Mouse (Mus musculus) liver, embryonic 15.5 days (tissue): ENCODE results near the gene 1700001P01Rik. TPM values are rescaled to one million over a fixed set of nuclear protein-coding genes. Genes with fewer than 3 reads are reported as not detected.

Experiments
- ATAC-seq: fragments of 200-750 bp; cut with Nextera tagmentation; 2 replicates; pipeline ENCODE4 v1.8.0; 2017; ENCODE audit warnings: moderate number of reproducible peaks, mild to moderate bottlenecking, moderate library complexity; ENCODE audit not compliant: insufficient read depth
- H3K27ac ChIP-seq: fragments of 300-500 bp; sonication (generic); replicated peaks from 2 replicates; pipeline ENCODE4 v1.5.1; 2015; ENCODE audit warnings: mild to moderate bottlenecking, inconsistent platforms
- H3K27me3 ChIP-seq: fragments of 300-500 bp; sonication (generic); 2 replicates; pipeline ENCODE4 v1.6.1; 2015; ENCODE audit warnings: mild to moderate bottlenecking, inconsistent platforms
- H3K36me3 ChIP-seq: fragments of 300-500 bp; sonication (generic); replicated peaks from 2 replicates; pipeline ENCODE4 v1.6.1; 2015; ENCODE audit warnings: moderate library complexity, mild to moderate bottlenecking, inconsistent platforms
- H3K4me1 ChIP-seq: fragments of 300-500 bp; sonication (generic); replicated peaks from 2 replicates; pipeline ENCODE4 v1.6.1; 2015; ENCODE audit warnings: inconsistent platforms
- H3K4me2 ChIP-seq: fragments of 300-500 bp; sonication (generic); 2 replicates; pipeline ENCODE4 v1.6.1; 2015; ENCODE audit warnings: moderate library complexity, mild to moderate bottlenecking, inconsistent platforms
- H3K4me3 ChIP-seq: fragments of 300-500 bp; sonication (generic); replicated peaks from 2 replicates; pipeline ENCODE4 v1.5.1; 2015; ENCODE audit warnings: mild to moderate bottlenecking, inconsistent platforms
- H3K9ac ChIP-seq: fragments of 300-500 bp; sonication (generic); 2 replicates; pipeline ENCODE4 v1.6.1; 2015; ENCODE audit warnings: moderate library complexity, mild to moderate bottlenecking, inconsistent platforms
- H3K9me3 ChIP-seq: fragments of 300-500 bp; sonication (generic); replicated peaks from 2 replicates; pipeline ENCODE4 v1.6.1; 2016; ENCODE audit warnings: inconsistent platforms
- WGBS: fragments of 180-500 bp; shearing (Covaris S2); methylation state at CpG from one replicate; pipeline ENCODE4 v1.1.7; 2015; ENCODE audit warnings: mixed read lengths; ENCODE audit not compliant: insufficient replicate concordance; 5-methylcytosine and 5-hydroxymethylcytosine counted together
- polyA plus RNA-seq: library from polyadenylated mRNA; unstranded; fragments of >200 nt; fragmentation: Nextera tagmentation; extraction: Ambion mirVana; gene quantifications from 2 replicates; pipeline ENCODE4 v1.2.1, GENCODE M21; 2015

The 1700001P01Rik gene
- polyA plus RNA-seq, 1 experiment from 2014 or later = not detected

DNA sequence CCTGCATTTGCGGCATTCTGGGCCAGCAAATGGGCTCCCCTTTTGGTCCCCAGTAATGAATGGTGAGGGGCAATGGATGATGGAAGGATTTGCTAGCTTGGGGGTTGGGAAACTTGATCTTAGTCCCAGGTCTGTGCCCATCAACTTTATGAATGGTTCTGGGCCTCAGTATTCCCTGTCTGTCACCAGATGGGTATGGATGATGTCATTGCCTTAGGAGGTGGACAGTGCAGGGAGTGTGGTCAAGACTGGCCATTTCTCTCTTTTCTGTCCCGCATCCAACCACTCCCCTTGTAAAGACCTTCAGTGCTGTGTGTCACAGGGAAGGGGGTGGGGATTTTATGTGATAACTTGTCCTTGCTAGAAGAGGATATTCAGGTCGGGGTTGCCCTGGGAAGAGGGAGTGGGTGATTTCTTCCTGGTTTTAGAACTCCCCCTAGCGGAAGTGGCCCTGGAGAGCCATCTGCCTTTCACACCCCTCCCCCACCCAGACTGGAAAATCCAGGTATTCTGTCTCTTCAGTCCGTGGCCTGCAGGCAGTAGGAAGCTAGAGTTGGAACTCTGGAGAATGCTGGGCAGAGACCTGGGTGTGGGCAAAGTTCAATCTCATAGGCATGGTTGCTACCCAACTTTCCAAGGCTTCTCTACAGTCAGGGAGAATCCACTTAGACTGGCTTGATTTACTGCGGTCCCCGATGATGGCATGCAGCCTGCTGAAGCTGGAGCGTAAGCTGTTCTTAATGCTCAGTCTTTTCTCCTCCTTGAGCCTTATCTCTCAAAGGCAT is 25.9 kb upstream of the 1700001P01Rik start:
- Histone ChIP-seq H3K27me3 (peaks cover 28% of the 10 kb centered on the region), H3K36me3 (0 out of 2 replicates have a peak, but pooled peaks cover under 1% of the 10 kb centered on the region), H3K4me3 (peak overlapping the region; percentile 71), H3K9ac (no peak overlapping the region), H3K4me2 (peak overlapping the region; percentile 92), H3K9me3 (no peaks in the 10 kb centered on the region), H3K27ac (peak overlapping the region; percentile 89), H3K4me1 (peaks cover 88% of the 10 kb centered on the region)
- ATAC-seq = no peak
- 39% methylated on average over 8 of the region's 8 CpGs for WGBS

DNA sequence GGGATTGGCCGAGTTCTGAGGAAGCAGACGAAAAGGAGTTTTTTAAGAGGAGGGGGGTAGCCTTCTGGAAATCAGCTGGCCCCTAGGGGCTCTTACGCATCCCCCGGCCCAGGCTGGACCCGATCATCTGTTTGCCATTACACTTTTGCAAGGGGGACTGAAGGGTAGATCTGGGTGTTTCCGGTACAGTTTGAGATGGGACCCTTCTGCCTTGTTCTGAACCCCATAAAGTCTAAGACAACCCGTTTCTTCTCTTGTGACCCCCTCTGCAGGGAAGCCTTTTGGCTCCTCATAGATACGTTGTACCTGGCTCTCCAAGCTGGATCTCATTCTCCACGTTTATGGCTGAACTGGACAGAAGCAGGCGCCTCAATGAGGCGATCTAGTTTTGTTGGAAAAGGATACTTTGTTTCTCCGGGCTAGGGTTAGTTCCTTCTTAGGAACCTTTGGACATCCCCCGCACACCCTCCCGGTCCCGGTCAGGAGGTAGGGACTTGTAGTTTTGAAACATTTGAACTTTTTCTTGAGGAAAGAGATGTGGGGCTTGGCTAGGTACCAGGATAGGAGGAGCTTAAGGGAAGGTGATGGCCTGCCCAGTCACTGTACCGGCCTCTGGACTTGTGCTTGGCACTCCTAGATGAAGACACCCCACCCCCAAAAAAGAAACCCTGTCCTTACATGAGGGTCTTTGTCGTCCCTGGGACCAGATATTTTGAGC is 25.1 kb upstream of the 1700001P01Rik start:
- WGBS = 9% methylated on average over 17 of the region's 17 CpGs
- H3K4me2 ChIP-seq = peak overlapping the region; percentile 92
- peak overlapping the region; percentile 65 for H3K9ac ChIP-seq
- peaks cover 28% of the 10 kb centered on the region for H3K27me3 ChIP-seq
- H3K4me1 ChIP-seq = peaks cover 81% of the 10 kb centered on the region
- no peaks in the 10 kb centered on the region for H3K9me3 ChIP-seq
- H3K27ac ChIP-seq = peak overlapping the region; percentile 89
- ATAC-seq = no peak
- peak overlapping the region; percentile 71 for H3K4me3 ChIP-seq
- H3K36me3 ChIP-seq = no peaks in the 10 kb centered on the region

DNA sequence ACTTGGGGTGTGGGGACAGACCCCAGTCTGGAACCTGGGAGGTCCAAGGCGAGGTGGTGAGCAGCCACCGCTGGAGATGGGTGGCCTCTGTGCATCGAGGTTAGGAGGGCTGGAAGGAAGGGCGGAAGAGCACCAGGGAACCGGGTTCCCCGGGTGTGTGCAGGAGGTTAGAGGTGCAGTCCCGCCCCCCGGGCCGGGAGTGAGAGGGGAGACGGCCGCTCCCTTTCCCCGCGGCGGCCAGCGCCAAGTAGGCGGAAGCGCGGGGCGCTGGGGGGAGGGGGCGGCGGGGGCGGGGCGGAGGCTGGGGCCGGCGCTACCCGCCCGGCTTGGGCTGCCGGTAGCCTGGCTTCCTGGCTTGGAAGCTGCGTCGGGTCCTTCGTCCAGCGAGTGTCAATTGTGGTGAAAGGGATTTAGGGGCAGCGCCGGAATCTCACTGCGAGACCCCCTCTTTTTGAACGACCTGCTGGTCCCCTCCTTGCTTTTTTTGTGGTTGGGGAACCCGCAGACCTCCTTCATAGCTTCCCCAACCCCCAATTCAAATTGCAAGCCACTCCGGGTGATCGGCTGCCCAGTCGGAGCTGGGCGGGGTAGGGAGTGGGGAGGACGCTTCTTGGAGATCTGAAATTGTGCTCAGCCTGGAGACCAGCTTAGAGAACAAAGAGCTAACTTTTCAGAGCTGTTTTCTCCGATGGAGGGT is 24.4 kb upstream of the 1700001P01Rik start:
- H3K36me3 ChIP-seq = no peaks in the 10 kb centered on the region
- H3K9me3 ChIP-seq = no peaks in the 10 kb centered on the region
- peaks cover 74% of the 10 kb centered on the region for H3K4me1 ChIP-seq
- peak; percentile 54 for ATAC-seq
- peak overlapping the region; percentile 89 for H3K27ac ChIP-seq
- peak overlapping the region; percentile 71 for H3K4me3 ChIP-seq
- WGBS = under 1% methylated on average over 42 of the region's 43 CpGs
- peaks cover 28% of the 10 kb centered on the region for H3K27me3 ChIP-seq
- H3K4me2 ChIP-seq = peak overlapping the region; percentile 92
- peak overlapping the region; percentile 65 for H3K9ac ChIP-seq

DNA sequence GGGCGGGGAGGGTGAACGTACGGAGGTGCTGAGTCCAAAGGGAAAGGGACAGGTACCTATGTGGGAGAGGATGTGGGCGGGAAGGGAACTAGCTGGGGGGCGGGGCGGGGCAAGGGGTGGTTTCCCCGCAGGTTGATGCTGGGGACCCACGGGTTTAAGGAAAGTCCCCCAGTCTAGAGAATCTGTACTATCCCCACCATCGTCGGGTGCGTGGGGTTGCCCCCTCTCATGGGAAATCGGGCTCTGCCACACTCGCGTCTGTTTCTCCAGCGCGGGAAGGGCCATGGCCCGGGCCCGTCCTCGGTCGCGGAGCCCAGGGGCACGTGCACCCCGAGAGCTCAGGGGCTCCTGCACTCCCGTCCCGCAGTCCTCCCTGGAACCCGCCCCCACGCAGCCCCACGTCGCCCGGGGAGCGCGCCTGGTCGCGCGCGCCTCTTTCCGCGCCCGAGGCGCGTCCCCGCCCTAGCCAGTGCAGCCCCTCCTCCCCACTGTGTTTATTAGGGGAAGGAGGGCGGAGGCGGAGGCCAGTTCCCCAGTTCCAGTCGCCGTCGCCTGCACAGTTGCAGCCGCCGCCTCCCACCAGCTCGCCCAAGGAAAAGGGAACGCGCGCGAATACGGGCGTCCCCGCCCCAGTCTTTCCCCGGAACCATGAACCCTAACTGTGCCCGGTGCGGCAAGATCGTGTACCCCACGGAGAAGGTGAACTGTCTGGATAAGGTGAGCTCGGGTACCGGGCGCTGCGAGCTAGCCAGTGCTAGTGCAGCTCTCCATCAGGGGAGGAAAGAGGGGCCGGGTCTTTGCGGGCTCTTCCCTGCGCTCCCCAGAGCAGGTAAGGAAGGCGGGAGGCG is 23.7 kb upstream of the 1700001P01Rik start:
- ATAC-seq = peak; percentile 73

DNA sequence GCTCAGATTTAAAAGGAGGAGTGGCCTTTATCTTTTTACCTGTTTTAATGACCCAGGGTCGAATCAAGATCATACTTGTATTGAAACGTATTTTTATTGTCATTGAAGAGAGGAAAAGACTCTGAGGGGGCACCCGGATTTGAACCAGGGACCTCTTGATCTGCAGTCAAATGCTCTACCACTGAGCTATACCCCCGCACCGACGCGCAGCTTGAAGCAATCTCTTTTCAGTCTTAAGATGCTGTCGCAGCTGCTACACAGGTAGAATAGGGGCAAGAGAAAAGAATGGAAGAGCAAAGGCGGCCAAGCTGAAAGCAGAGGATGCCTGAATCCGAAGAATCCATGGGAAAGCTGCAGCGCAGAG is 23.0 kb upstream of the 1700001P01Rik start, which contains the start of gene Lasp1:
Lasp1 (plus strand) TSS at position 219 of the 364 bp plus-strand sequence.
- ATAC-seq = peak; percentile 25
- H3K4me2 ChIP-seq = peak within 1 kb of the TSS; percentile 92
- peak within 1 kb of the TSS; percentile 71 for H3K4me3 ChIP-seq
- no peaks in the 10 kb centered on the region for H3K36me3 ChIP-seq
- H3K27me3 ChIP-seq = peaks cover 28% of the 10 kb centered on the region
- peaks cover 60% of the 10 kb centered on the region for H3K4me1 ChIP-seq
- peak within 1 kb of the TSS; percentile 89 for H3K27ac ChIP-seq
- peak within 1 kb of the TSS; percentile 65 for H3K9ac ChIP-seq
- no peaks in the 10 kb centered on the region for H3K9me3 ChIP-seq
- under 1% methylated on average over 11 of the region's 11 CpGs for WGBS

More for the DNA sequence above, 23.7 kb upstream of the 1700001P01Rik start:
- no peaks in the 10 kb centered on the region for H3K9me3 ChIP-seq
- H3K4me1 ChIP-seq = peaks cover 66% of the 10 kb centered on the region
- H3K36me3 ChIP-seq = no peaks in the 10 kb centered on the region
- under 1% methylated on average over 71 of the region's 71 CpGs for WGBS
- H3K27ac ChIP-seq = peak overlapping the region; percentile 89
- H3K4me3 ChIP-seq = peak overlapping the region; percentile 71
- peak overlapping the region; percentile 92 for H3K4me2 ChIP-seq
- peak overlapping the region; percentile 65 for H3K9ac ChIP-seq
- peaks cover 28% of the 10 kb centered on the region for H3K27me3 ChIP-seq

DNA sequence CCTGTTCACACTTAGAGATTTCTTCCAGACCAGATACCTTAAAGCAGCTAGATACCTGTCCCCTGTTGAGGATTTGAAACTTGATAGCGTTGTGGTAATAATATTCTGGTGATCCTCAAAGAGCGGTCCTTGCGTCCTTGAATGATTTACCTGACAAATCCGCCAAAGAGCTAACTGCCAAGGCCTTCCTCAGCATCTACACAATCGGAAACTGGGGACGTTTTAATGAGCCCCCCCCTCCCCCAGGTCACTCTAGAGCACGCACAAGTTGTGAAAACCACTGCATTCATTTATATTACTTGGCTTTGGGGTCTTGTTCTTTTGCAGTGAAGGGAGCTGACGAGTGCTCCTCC is 22.3 kb upstream of the 1700001P01Rik start:
- Histone ChIP-seq H3K27me3 (peaks cover 28% of the 10 kb centered on the region), H3K4me3 (peak overlapping the region; percentile 71; the same call in 1 of the 2 replicates), H3K4me2 (peak overlapping the region; percentile 92), H3K36me3 (no peaks in the 10 kb centered on the region), H3K9me3 (no peaks in the 10 kb centered on the region), H3K4me1 (peaks cover 53% of the 10 kb centered on the region), H3K27ac (no peak overlapping the region), H3K9ac (no peak overlapping the region)
- 46% methylated on average over 8 of the region's 8 CpGs for WGBS
- no peak for ATAC-seq

DNA sequence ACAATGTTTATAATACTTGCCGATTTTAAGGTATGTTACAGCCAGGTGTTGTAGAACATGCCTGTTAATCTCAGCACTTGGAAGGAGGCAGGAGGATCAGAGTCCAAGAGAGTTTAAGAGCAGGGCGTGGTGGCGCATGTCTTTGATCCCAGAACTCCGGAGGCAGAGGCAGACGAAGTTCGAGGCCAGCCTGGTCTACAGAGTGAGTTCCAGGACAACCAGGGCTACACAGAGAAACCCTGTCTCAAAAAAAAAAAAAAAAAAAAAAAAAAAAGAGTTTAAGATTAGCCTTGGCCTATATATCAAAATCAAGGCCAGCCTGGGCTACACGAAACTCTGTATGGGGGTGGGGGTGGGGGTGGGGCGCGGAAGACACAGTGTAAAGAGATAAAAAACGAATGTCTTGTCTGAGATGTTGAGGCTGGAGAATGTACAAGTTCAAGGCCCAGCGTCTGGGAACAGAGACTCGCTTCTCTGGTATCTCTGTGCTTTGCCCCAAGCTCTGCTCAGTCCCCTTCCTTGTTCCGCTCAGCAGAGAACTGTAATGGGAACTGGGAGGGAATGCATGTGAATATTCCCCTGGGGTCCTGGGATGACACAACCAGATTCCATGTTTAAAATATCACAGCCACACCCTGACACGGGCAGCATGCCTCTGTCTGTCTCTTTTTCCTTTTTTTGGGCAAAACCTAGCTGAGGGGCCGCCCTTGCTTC is 21.8 kb upstream of the 1700001P01Rik start:
- peaks cover 48% of the 10 kb centered on the region for H3K4me1 ChIP-seq
- H3K4me2 ChIP-seq = peak overlapping the region; percentile 92; the same call in 1 of the 2 replicates
- no peak overlapping the region for H3K9ac ChIP-seq
- 51% methylated on average over 15 of the region's 15 CpGs for WGBS
- no peak for ATAC-seq
- no peak overlapping the region for H3K27ac ChIP-seq
- H3K27me3 ChIP-seq = peaks cover 28% of the 10 kb centered on the region
- no peaks in the 10 kb centered on the region for H3K36me3 ChIP-seq
- no peaks in the 10 kb centered on the region for H3K9me3 ChIP-seq
- H3K4me3 ChIP-seq = no peak overlapping the region

DNA sequence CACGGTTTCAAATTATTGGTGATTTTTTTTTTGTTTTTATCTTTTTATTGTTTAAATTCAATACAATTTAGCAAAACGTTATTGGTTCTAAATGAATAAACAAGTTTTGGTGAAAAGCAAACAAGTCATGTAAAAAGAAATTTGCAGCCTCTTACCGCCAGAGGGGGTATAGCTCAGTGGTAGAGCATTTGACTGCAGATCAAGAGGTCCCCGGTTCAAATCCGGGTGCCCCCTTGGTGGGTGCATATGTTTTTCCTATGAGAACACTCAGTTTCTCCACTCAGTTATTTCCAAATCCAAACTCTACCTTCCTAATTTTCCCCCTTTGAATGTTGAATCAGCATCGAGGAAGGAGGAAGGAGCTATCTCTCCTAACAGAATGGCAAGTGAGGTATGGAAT is 21.2 kb upstream of the 1700001P01Rik start:
- H3K9ac ChIP-seq = no peak overlapping the region
- no peaks in the 10 kb centered on the region for H3K9me3 ChIP-seq
- WGBS = 3% methylated on average over 6 of the region's 6 CpGs
- peaks cover 28% of the 10 kb centered on the region for H3K27me3 ChIP-seq
- H3K36me3 ChIP-seq = no peaks in the 10 kb centered on the region
- no peak overlapping the region for H3K4me3 ChIP-seq
- H3K4me2 ChIP-seq = no peak overlapping the region
- H3K27ac ChIP-seq = no peak overlapping the region
- ATAC-seq = no peak
- peaks cover 41% of the 10 kb centered on the region for H3K4me1 ChIP-seq

DNA sequence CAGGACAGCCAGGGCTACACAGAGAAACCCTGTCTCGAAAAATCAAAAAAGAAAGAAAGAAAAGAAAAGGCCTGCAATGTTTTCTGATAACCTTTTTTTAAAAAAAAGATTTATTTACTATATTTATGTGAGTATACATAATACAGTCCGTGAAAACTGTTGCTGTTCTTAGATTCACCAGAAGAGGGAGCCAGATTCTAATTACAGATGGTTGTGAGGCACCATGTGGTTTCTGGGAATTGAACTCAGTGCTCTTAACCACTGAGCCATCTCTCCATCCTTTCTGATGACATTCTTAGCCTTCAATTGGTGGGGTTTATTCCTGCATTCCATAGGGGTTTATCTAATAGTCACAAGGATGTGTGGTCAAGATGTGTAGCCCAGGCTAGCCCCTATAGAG is 17.4 kb upstream of the 1700001P01Rik start:
- WGBS = 7% methylated on average over 2 of the region's 2 CpGs
- ATAC-seq = no peak
- Histone ChIP-seq H3K9ac (no peak overlapping the region), H3K4me3 (no peak overlapping the region), H3K27ac (no peak overlapping the region), H3K9me3 (no peaks in the 10 kb centered on the region), H3K4me2 (no peak overlapping the region), H3K4me1 (peaks cover 6% of the 10 kb centered on the region), H3K27me3 (peaks cover 4% of the 10 kb centered on the region; the same call in 1 of the 2 replicates), H3K36me3 (no peaks in the 10 kb centered on the region)
